Mouse (Mus musculus) neural tube, embryonic 14.5 days (tissue): ENCODE measurements at regions not wholly inside any gene's neighbourhood (a gene's known extent, or its start where the extent isn't known, plus 50 kb on each side); places are given as distances from the start of the nearest gene placed in this dataset.

Experiments used
- ATAC-seq: fragments of 200-750 bp; cut with Nextera tagmentation; 2 replicates; pipeline ENCODE4 v1.8.0; 2017; ENCODE audit warnings: low read depth, mild to moderate bottlenecking, moderate TSS enrichment, moderate library complexity
- H3K27ac ChIP-seq: fragments of 300-500 bp; sonication (generic); 2 replicates; pipeline ENCODE4 v1.5.1; 2014; ENCODE audit warnings: low read depth, mild to moderate bottlenecking, control low read depth, low read length, moderate library complexity, mixed read lengths
- H3K27me3 ChIP-seq: fragments of 300-500 bp; sonication (generic); 2 replicates; pipeline ENCODE4 v1.6.1; 2014; ENCODE audit warnings: low read length; ENCODE audit not compliant: control insufficient read depth, insufficient read depth
- H3K36me3 ChIP-seq: fragments of 300-500 bp; sonication (generic); 2 replicates; pipeline ENCODE4 v1.6.1; 2014; ENCODE audit warnings: low read length, mixed read lengths; ENCODE audit not compliant: control insufficient read depth, insufficient read depth
- H3K4me1 ChIP-seq: fragments of 300-500 bp; sonication (generic); 2 replicates; pipeline ENCODE4 v1.6.1; 2014; ENCODE audit warnings: low read length; ENCODE audit not compliant: control insufficient read depth, insufficient read depth
- H3K4me2 ChIP-seq: fragments of 300-500 bp; sonication (generic); 2 replicates; pipeline ENCODE4 v1.6.1; 2014; ENCODE audit warnings: mild to moderate bottlenecking, low read depth, low read length, control low read depth
- H3K4me3 ChIP-seq: fragments of 300-500 bp; sonication (generic); 2 replicates; pipeline ENCODE4 v1.5.1; 2014; ENCODE audit warnings: low read depth, low read length, control low read depth, mixed read lengths
- H3K9ac ChIP-seq: fragments of 300-500 bp; sonication (generic); replicated peaks from 2 replicates; pipeline ENCODE4 v1.6.1; 2014; ENCODE audit warnings: low read depth, mild to moderate bottlenecking, control low read depth, low read length, mixed read lengths
- H3K9me3 ChIP-seq: fragments of 300-500 bp; sonication (generic); 2 replicates; pipeline ENCODE4 v1.6.1; 2016; ENCODE audit warnings: low read length; ENCODE audit not compliant: control insufficient read depth
- WGBS: fragments of 180-500 bp; shearing (Covaris S2); extraction: QIAGEN DNeasy Blood & Tissue Kit; methylation state at CpG from one replicate; pipeline ENCODE4 v1.1.7; 2014; 5-methylcytosine and 5-hydroxymethylcytosine counted together

DNA sequence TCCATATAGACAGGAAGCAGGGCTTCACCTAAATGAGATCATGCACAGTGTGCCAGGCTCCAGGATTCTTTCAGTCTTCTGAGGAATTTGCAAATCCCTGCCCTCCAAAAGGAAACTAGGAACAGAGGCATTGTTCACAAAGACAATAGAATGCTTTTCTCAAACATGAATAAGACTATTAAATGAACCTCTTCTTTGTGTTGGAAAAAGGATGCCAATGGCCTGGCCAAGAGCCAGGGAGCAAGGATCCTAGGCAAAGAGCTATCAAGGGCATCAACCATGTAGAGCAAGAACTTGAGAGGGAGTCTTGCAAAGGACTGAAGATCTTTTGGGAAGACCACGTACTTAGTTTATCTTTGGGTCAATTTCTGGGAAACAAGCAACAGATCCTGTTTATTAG, 415.4 kb downstream of the Mtx2 start:
- H3K36me3 ChIP-seq, result no peaks in the 10 kb centered on the region
- 89% methylated on average over 1 of the region's 1 CpGs for whole genome bisulfite sequencing
- H3K9me3 ChIP-seq, result no peaks in the 10 kb centered on the region
- no peaks in the 10 kb centered on the region for H3K27me3 ChIP-seq
- H3K27ac ChIP-seq, result no peak overlapping the region
- H3K9ac ChIP-seq, result no peak overlapping the region
- ATAC-seq, result no peak
- peaks cover 21% of the 10 kb centered on the region for H3K4me1 ChIP-seq
- no peak overlapping the region for H3K4me3 ChIP-seq
- H3K4me2 ChIP-seq, result no peak overlapping the region

DNA sequence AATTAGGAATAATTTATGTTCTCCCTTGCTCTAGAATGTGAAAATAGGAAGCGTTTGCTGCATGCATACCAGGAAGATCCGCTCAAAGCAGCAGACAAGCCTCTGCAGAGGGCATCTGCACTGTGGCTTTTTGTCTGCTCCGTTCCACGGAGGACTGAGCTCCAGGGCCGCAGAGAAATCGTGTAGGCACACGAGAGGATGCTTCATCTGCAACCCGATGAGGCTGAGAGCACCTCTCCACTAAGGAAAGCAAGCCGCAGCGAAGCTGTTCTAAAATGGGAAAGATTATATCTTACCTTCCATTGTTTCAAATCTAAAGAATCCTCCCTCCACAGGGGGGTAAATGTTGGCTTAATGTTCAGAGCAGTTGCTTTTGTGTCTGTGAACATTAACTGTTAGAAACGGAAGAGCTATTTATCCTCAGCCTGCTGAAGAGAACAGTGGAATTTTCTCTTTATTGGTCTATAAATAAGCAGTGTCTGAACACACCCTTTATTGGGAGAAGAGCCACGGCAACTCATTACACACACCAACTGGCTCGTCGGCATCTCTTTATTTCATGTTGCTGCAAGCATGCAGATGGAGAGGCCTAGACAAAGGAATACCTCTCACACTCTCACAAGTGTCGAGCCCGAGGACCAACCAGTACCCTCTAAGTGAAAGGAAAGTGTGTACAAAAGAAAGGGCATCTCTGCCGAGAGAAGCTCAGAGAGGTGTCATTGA, 414.6 kb upstream of the Hnrnpa3 start:
- no peaks in the 10 kb centered on the region for H3K9me3 ChIP-seq
- H3K36me3 ChIP-seq, result no peaks in the 10 kb centered on the region
- 9% methylated on average over 17 of the region's 17 CpGs for WGBS
- ATAC-seq, result peak; percentile 65
- H3K4me3 ChIP-seq, result no peak overlapping the region
- peak overlapping the region; percentile 23; the same call in 1 of the 2 replicates for H3K4me2 ChIP-seq
- peak overlapping the region; percentile 76 for H3K27ac ChIP-seq
- peak overlapping the region; percentile 18 for H3K9ac ChIP-seq
- H3K4me1 ChIP-seq, result peaks cover 25% of the 10 kb centered on the region
- H3K27me3 ChIP-seq, result no peaks in the 10 kb centered on the region

DNA sequence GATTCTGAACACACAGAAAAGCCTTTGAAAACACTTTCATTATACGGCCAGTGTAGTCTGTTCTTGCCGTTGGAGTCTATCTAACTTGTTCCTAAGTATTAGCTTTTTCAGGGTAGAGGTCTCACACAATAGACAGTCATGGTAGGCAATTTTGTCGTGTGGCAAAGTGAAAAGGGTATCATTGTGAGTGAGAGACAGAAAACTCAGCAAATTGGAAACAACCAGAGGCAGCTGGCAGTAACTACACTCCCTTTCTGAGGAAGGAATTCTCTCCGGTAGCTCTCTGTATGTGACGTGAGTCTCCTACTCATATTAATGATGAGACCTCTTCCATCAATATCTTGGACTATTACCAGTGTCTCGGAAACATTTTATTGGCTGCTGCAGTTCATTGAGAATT, 413.8 kb upstream of the Hnrnpa3 start:
- Histone ChIP-seq H3K27ac (peak overlapping the region; percentile 76), H3K4me1 (peaks cover 25% of the 10 kb centered on the region), H3K4me3 (no peak overlapping the region), H3K9ac (no peak overlapping the region), H3K9me3 (no peaks in the 10 kb centered on the region), H3K4me2 (no peak overlapping the region), H3K36me3 (no peaks in the 10 kb centered on the region), H3K27me3 (no peaks in the 10 kb centered on the region)
- WGBS, result 25% methylated on average over 6 of the region's 6 CpGs
- ATAC-seq, result no peak

DNA sequence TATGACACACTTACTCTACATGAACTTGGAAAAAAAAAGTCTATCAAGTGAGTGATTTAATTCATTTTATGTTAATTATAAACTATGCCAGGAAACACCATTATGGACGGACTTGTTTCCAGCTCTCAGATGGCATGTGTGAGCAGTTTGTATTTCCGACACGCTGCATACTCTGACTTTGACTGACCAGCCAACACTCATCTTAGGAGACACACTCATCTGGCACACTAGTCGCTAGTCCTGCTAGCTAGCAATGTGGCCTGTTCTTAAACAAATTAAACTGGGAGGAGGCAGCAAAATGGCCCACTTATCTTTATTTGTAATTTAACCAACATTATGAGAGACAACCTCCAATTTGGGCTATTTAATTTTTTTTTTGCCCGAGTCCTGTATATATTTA, 413.4 kb upstream of the Hnrnpa3 start:
- Histone ChIP-seq H3K9me3 (no peaks in the 10 kb centered on the region), H3K27me3 (no peaks in the 10 kb centered on the region), H3K27ac (no peak overlapping the region), H3K36me3 (no peaks in the 10 kb centered on the region), H3K4me1 (peaks cover 25% of the 10 kb centered on the region), H3K4me2 (no peak overlapping the region), H3K9ac (no peak overlapping the region), H3K4me3 (no peak overlapping the region)
- ATAC-seq, result no peak
- WGBS, result 68% methylated on average over 5 of the region's 5 CpGs

DNA sequence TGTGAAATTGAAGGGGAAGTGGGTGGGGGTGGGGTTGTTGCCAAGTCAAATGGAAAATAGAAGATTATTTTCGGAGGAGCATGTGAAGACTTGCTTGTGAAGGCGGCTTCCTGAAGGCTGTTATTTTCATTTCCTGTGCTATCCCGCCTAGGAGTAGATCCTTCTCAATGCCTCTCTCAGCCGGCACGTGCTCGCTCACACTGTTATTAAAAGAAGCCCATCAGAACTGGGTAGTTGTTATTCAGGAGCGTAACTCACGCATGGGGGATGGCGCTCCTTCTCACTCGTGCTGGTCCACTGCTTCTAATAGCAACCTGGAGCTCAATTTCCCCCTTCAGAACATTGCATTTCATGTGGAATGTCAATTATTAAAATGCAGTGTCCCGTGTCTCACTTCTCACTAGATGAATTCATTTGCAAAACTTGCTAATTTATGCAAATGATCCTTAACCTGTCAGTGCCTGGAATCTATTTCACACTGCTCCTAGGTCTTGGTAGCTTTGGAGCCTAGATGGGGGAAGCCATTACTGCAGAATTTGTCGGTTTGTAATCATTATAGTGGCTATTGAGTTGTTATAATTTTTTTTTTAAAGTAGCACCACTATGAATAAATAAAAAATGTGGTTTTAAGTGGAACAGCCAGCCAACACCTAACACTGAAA, 412.8 kb upstream of the Hnrnpa3 start:
- Histone ChIP-seq H3K27ac (no peak overlapping the region), H3K36me3 (no peaks in the 10 kb centered on the region), H3K4me2 (peak overlapping the region; percentile 16; the same call in 1 of the 2 replicates), H3K4me1 (peaks cover 25% of the 10 kb centered on the region), H3K27me3 (no peaks in the 10 kb centered on the region), H3K9me3 (no peaks in the 10 kb centered on the region), H3K4me3 (no peak overlapping the region), H3K9ac (no peak overlapping the region)
- ATAC-seq, result peak; percentile 76
- WGBS, result 14% methylated on average over 12 of the region's 12 CpGs

DNA sequence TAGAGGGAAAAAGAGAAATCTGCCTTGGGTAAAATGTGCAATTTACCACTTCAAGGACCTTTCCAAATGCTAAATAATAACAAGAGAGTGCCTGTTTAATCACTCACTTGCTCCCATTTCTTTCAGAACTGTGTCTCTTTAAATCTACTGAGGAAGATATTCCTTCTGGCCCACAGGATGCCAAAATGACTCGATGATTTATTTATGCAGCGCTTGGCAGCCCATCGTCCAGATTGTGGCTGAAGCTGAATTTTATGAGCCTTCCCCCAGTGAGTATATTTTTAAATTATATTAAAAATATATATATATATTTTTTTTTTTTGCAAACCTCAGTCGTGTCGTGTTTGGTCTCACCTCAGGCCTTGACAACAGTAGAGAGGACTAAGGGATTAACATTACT, 410.8 kb upstream of the Hnrnpa3 start:
- WGBS, result 28% methylated on average over 5 of the region's 5 CpGs
- Histone ChIP-seq H3K4me1 (peaks cover 25% of the 10 kb centered on the region), H3K4me2 (no peak overlapping the region), H3K9me3 (no peaks in the 10 kb centered on the region), H3K9ac (no peak overlapping the region), H3K27ac (no peak overlapping the region), H3K4me3 (no peak overlapping the region), H3K27me3 (no peaks in the 10 kb centered on the region), H3K36me3 (no peaks in the 10 kb centered on the region)
- no peak for ATAC-seq

DNA sequence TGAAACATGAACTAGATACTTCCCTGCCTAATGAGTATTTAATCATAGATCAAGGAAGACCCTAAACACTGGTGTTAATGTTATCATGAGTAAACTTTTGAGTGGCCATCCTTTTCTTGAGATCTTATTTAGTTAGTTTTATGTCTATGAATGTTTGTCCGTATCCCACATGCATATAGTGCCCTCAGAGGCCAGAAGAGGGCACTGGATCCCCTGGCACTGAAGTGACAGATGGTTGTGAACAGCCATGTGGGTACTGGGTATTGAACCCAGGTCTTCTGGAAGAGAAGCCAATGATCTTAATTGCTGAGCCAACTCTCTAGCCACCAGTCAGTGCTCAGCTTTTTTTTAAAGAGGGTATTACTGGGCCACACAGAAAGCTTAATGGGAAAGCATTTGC, 408.6 kb upstream of the Hnrnpa3 start:
- H3K4me1 ChIP-seq, result peaks cover 7% of the 10 kb centered on the region; the same call in 1 of the 2 replicates
- no peak for ATAC-seq
- H3K27me3 ChIP-seq, result no peaks in the 10 kb centered on the region
- no peak overlapping the region for H3K4me2 ChIP-seq
- 91% methylated on average over 1 of the region's 1 CpGs for WGBS
- H3K27ac ChIP-seq, result no peak overlapping the region
- no peaks in the 10 kb centered on the region for H3K9me3 ChIP-seq
- H3K4me3 ChIP-seq, result no peak overlapping the region
- no peaks in the 10 kb centered on the region for H3K36me3 ChIP-seq
- H3K9ac ChIP-seq, result no peak overlapping the region

DNA sequence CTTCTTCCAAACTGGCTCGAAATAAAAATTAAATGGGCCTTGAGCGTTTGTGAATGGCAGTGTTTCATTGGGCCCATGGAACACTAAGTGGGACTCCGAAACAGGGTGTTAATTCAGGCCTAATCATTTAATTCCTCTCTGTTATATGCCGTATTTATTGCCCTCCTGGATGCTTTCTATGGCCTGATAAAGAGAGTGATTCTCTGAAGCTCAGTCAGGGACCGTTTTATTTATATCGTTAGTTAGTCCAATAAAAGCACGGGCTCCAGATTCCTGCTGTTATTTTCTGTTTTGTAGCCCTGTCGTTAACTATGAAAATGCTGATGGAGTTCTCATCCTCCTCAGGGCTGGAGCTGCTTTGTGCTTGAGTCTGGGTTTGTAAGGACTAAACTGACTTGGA, 406.2 kb upstream of the Hnrnpa3 start:
- Histone ChIP-seq H3K9ac (no peak overlapping the region), H3K9me3 (no peaks in the 10 kb centered on the region), H3K36me3 (no peaks in the 10 kb centered on the region), H3K27ac (no peak overlapping the region), H3K4me2 (no peak overlapping the region), H3K4me3 (no peak overlapping the region), H3K27me3 (no peaks in the 10 kb centered on the region), H3K4me1 (no peaks in the 10 kb centered on the region; the same call in 1 of the 2 replicates)
- peak; percentile 41; the same call in 1 of the 2 replicates for ATAC-seq
- WGBS, result 16% methylated on average over 8 of the region's 8 CpGs

DNA sequence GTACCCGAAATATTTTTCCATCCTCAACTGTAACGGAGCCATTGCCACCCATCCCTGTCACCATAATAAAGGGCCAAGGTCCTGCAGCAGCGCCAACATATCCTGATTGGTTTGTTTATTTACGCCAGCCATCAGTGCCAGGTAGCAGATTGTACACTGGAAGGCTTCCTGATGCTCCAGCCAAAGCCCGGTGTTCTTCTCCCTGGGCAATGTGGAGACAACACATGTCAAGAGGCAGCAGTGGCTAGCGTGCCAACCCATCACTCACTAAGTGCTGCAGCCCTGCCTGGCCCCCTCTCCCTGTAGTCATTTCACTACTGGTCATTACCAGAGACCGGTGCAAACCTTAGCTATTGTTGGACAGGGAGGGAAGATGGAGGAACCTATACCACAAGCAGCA, 393.8 kb upstream of the Hnrnpa3 start:
- Histone ChIP-seq H3K27me3 (no peaks in the 10 kb centered on the region), H3K4me2 (no peak overlapping the region), H3K4me1 (peaks cover 15% of the 10 kb centered on the region), H3K27ac (peak overlapping the region; percentile 46; the same call in 1 of the 2 replicates), H3K9me3 (no peaks in the 10 kb centered on the region), H3K9ac (no peak overlapping the region), H3K36me3 (no peaks in the 10 kb centered on the region), H3K4me3 (no peak overlapping the region)
- WGBS, result 59% methylated on average over 7 of the region's 7 CpGs
- no peak for ATAC-seq
